Mouse (Mus musculus) CD4-positive, CD25-positive, alpha-beta regulatory T cell, adult 4 months (primary cell): Measurements from ENCODE around the gene Hcrtr1. TPM values are rescaled to one million over a fixed set of nuclear protein-coding genes. Genes with fewer than 3 reads are reported as not detected.

Experiments
- ATAC-seq: one replicate; pipeline ENCODE4 v1.8.0; 2017
- polyA plus RNA-seq, 2 experiments: library from polyadenylated mRNA; unstranded; fragments of 100-300 nt; shearing (Covaris generic); gene quantifications; one replicate each; pipeline ENCODE4 v1.2.1; 2017

The Hcrtr1 gene
- polyA plus RNA-seq, result not detected

DNA sequence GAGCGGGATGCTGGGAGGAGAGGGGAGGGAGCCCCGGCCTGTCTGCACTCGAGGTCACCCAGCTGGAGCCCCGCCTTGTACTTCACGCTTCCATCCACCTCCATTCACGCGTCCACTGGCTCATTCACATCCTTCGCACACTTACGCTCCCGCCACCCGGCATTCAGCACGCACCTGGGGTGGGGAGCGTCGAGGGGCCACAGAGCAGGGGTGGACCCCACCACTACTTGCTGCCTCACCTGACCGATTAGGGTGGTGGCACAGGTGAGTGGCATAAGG lies at the start of gene Hcrtr1:
Gene Hcrtr1 (minus strand): TSS at position 146 of the 279 bp plus-strand sequence.
- no peak for ATAC-seq

GRCm38 (mm10) chr4:130188806-130189297 lies 49.7 kb upstream of the Hcrtr1 start:
- ATAC-seq, result peak; percentile 64

DNA sequence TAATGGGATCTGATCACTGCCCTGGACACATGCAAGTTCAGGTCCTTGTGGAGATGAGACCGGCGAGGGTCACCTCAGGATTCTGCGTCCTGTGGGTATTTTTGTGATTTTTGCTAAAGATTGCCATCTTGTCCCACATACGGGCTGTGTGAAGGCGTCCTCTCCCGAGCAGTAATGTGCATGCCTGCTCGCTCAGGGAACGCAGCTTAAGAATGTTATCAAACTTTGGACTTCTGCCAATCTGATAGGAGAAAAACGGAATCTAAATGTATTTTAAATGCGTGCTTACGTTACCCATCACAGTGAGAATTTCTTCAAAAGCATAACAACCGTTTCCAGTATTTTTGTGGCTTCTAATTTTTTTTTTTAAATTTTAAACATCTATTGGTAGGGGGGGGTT lies 47.7 kb upstream of the Hcrtr1 start:
- no peak for ATAC-seq

DNA sequence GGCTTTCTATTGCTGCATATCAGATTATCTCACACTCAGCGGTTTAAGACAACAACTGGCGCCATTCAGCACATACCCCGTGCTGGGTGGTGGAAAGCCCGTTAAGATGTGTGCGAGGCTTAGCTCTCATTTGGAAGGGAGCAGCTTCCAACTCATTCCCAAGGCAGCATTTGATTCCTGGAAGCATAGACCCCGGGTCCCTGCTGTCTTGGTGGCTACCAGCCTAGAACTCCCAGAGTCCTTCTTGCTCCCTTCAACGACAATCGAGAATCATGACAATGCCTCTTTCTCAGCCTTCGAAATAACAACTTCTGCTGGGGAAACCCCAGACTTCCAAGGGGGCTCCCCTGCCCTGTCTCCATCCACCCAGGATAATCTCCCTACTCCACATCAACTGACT lies 47.3 kb upstream of the Hcrtr1 start:
- no peak for ATAC-seq

GRCm38 (mm10) chr4:130183879-130184278 lies 44.7 kb upstream of the Hcrtr1 start:
- no peak for ATAC-seq

GRCm38 (mm10) chr4:130183023-130183422 lies 43.9 kb upstream of the Hcrtr1 start:
- no peak for ATAC-seq

DNA sequence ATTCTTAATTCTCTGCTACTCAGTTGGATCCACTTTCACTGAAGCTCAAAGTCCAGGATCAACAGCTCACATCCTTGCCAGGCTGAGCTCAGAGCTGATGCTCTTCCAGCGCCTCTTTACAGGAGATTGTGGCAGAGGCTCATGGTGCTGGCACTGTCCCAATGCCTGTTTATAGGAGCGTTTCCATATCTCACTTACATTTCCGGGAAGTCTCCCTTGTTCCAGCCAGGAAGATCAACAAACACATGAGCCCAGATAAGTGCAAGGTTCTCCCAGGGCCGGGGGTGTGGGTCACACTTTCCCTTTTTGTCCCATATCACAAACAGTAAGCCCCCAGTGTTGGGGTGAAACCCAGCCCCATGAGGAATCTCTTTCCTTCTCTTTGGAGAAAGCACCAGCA lies 42.7 kb upstream of the Hcrtr1 start:
- ATAC-seq, result no peak

DNA sequence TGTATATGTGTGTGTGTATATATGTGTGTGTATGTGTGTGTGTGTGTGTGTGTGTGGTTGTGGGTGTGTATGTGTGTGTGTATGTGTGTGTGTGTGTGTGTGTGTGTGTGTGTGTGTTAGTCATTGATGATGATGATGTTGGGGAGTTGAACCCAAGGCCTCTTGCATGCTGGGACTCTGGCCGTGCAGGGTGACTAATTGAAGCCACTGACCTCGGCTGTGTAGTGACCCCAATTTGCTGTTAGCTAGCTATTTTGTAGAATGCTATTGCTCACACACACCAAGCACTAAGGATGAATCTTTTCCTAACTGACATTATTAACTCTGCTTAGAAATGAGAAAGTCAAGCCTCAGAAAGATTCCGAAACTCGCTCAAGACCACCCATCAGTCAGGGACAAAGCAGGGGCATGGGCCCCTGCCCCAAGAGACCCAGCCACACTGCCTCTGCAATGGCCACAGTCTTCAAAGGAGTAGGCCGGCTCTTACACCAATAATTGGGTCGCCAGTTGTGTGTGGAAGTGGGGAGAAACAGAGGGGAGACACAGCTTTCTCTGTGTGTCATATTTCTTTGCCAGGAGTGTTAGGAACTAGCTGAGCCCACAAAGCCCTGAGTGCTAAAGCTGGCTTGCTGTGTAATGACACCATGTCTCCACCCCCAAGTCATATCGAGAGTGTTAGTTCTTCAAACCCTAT lies 41.9 kb upstream of the Hcrtr1 start:
- ATAC-seq, result no peak

DNA sequence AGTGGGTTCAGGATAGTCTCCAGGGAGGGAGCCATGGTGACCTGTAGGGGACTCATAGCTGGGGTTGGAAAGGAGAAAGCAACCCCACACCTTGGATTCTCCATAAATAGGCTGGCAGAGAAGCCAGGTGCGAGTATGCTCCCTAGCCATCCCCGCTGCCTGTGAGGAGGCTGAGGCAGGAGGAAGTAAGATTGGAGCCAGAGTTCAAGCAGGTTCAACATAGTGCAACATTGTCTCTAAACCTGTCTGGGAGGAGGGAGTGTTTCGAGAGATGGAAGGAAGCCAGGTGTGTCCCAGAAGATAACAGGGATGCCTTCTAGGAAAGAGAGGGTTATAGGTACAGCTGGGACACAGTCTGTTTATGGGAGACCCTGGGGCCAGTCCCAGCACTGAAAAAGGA lies 40.7 kb upstream of the Hcrtr1 start:
- no peak for ATAC-seq

DNA sequence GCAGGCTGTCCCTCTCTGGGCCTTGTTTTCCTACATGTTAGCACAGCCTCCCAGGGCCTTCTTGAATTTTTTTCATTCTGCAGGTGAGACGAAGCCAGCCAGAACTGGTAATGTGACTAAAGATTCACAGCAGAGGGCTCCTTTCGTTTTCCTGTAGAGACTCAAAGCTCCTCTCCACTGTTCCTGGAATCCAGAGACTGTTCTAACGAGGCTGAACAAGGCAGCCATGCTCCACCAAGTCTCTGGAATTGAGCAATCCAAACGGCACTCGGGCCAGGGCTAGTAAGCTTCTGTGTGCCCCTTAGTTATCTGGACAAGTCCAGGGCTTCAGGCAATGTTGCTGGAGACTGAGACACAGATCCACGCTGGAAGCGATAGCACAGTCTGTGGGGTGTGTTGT lies 38.4 kb upstream of the Hcrtr1 start:
- no peak for ATAC-seq

- ATAC-seq, result no peak
These were observed 37.9 kb upstream of the Hcrtr1 start for GRCm38 (mm10) chr4:130177087-130177486.

GRCm38 (mm10) chr4:130176156-130176720 lies 37.1 kb upstream of the Hcrtr1 start:
- ATAC-seq, result no peak

DNA sequence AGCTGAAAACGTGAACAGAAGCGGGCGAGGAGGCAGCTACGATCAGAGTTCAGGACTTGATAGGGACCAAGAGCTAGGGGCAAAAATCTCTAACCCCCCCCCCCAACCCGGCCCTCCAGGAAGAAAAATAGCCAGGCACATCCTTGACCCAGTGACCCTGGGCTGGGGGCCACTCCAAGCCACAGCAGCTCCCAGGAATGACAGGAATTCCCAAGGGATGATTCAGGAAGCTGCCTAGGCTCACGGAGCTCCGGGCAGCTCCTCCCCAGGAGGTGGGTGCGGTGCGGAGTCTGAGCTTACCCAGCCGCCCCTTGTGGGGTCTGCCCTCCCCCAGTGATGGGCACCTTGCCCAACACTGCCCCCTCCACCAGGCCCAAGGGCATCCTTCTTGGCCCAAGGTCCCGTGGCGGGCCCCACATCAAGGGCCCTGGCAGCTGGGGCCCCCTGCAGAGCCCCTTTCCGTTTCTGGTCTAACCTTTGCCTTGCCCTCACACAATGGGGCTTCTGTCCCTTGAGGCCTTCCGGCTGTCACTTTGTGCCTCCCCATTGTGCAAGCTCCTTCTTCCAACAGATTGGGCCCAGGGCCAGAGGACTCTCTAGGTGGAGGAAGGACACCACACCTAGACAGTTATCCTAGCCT lies 36.0 kb upstream of the Hcrtr1 start, which contains the start of gene Tinagl1:
Gene Tinagl1 (minus strand): TSS at position 51 of the 640 bp plus-strand sequence.
- ATAC-seq, result no peak

DNA sequence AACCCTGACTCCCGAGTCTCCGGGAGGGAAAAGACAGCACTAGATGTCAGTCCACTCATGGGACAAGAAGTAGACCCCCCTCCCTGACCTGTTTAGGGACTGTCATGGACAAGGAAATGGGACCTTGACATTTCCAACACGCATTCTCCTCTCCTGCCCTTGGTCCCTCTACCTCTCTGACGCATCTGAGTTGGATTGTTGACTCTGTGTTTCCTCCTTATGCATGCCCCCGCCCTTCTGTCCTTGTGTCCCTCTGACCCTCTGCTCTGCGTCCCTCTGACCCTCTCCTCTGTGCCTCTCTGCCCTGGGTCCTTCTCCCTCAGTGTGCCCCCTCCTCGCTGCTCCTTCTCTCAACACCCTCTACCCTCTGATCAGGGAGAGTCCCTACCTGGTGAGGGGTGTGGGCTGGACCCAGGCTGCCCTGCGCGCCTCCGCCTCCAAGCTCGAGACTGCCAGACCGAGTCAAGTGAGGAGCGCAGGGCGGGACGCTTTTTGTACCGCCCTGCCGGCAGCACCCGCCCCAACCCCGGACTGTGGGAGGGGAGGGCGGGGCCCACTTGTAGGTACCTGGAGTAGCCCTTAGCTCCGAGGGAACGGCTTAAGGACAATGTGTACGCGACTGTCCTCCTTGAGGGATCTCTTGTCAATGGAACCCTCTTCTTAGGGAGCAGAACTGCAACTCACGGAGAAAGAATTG lies 35.3 kb upstream of the Hcrtr1 start:
- no peak for ATAC-seq

DNA sequence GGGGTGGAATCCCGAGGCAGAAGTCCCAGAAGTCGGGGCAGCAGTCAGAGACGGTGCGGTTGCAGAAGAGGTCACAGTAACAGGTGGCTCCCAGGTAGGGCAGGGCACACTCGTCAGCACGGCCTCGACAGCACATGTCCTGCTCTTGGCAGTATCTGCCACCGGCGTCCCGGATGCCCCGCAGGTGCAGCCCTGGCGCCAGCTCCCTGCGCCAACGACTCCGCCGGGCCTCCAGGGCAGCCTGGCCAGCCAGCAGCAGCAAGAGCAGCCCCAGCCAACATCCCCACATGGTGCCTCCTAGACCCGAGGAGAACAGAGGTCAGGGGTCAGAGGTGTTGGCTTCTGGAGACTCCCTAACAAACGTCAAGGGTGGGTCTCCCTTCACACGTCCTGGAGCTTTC lies 34.8 kb upstream of the Hcrtr1 start:
- no peak for ATAC-seq

DNA sequence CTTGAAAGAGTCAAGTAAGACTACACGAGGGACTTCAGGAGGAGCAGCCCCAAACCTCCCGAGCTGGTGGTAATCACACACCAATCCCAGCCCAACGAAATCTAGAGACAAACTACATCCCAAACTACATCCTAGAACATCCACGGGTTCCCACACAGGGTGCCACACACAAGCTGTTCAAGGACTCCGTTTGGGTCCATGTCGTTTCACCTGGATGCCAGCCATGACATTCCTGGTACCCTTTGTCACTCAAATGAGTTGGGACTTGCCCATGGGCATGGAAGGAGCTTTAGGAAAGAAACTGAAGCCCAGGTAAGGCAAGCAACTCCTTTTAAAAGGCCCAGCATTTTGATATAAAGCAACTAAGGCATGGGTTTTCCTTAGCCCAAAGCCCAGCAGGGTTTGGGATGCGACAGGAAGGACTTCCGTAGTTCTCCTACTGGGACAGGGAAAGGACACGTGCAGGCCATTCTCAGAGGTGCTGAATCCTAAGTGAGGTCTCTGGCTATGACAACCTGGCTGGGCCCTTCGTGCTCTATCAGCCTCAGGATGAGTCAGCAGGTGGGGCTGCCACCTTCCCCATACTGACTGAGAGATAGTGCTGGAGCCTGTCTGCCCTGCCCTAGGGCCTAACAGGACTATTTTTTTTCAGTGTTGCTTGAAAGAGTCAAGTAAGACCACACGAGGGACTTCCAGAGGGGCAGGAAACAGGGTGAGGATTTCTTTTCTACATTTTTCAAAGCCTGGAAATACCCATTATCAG lies 34.1 kb upstream of the Hcrtr1 start:
- no peak for ATAC-seq

- ATAC-seq, result no peak
These were observed 33.0 kb upstream of the Hcrtr1 start for GRCm38 (mm10) chr4:130171951-130172765.

DNA sequence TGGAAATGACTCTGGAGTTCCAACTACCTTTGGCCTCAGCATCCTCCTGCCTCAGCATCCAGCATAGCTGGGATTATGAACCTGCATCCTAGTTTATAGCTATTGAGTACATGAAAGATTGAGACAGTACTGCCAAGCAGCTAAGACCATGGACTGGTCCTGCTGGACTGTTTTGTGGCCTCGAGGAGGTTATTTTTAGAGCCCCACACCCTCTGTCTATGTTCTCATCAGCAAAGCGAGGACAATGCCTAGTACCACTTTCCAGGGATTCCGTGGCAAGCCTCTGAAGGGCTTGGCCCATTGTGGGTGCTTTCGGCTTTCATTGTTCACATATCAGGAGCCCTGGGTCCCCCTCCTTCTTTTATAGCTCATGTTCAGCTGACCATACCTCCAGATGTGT lies 31.2 kb upstream of the Hcrtr1 start:
- no peak for ATAC-seq

- no peak for ATAC-seq
These were observed 30.3 kb upstream of the Hcrtr1 start for GRCm38 (mm10) chr4:130169411-130169971.

- ATAC-seq, result no peak
These were observed 29.4 kb upstream of the Hcrtr1 start for GRCm38 (mm10) chr4:130168280-130169183.
